Mouse (Mus musculus): ENCODE data around the gene Nrsn2. TPM values are rescaled to one million over a fixed set of nuclear protein-coding genes. Genes with fewer than 3 reads are reported as not detected.
A peak's percentile ranks its signal among the peaks of the same experiment; 100 is the strongest.
"Not testable (repeated sequence)": the region's sequence is repeated elsewhere in the genome, so short reads cannot be mapped to it uniquely, and the experiment has no call there.

The Nrsn2 gene
- total RNA-seq, 2 experiments from 2014 or later, result not detected

GRCm38 (mm10) chr2:152393225-152394017 lies 17.0 kb upstream of the Nrsn2 start:
- DNase-seq (ENCODE audit: low spot score), result no peak
- intact Hi-C loops (cut with DNase I), result loop anchor here (1.0 kb wide), 1 partner anchor 44 kb away; no protein-coding TSS in a partner anchor

- intact Hi-C loops (cut with DNase I), result loop anchor here (1.0 kb wide), 1 partner anchor 45 kb away; no protein-coding TSS in a partner anchor
- DNase-seq (ENCODE audit: low spot score), result no peak
Measured at GRCm38 (mm10) chr2:152392786-152393185, 16.3 kb upstream of the Nrsn2 start.

DNA sequence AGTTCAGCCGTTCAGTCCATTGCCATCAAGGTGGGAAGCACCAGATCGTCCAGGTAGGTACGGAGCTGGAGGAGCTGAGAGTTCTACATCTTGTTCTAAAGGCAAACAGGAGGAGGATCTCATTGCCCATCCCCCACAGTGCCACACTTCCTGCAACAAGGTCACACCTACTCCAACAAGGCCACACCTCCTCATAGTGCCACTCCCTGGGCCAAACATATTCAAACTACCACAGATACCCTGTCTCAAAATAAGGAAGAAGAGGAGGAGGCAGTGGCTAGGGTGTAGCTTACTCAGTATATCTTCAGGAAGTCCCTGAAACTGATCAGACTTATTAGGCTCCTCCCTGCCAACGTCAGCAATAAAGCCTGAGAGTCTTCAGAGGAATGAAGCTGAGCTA lies 7.8 kb upstream of the Nrsn2 start:
- no peak for DNase-seq (ENCODE audit: low spot score)
- intact Hi-C loops (cut with DNase I), result no loop called here

GRCm38 (mm10) chr2:152375652-152376344 lies 640 bp downstream of the Nrsn2 start:
- intact Hi-C loops (cut with DNase I), result no loop called here

GRCm38 (mm10) chr2:152373547-152373946 lies 2.9 kb downstream of the Nrsn2 start:
- no peak for DNase-seq (ENCODE audit: low spot score)

More at GRCm38 (mm10) chr2:152375652-152376344, 640 bp downstream of the Nrsn2 start:
- DNase-seq (ENCODE audit: low spot score), result no peak

GRCm38 (mm10) chr2:152372661-152373060 lies 3.8 kb downstream of the Nrsn2 start:
- intact Hi-C loops (cut with DNase I), result no loop called here
- DNase-seq (ENCODE audit: low spot score), result no peak

More at GRCm38 (mm10) chr2:152373547-152373946, 2.9 kb downstream of the Nrsn2 start:
- intact Hi-C loops (cut with DNase I), result no loop called here

DNA sequence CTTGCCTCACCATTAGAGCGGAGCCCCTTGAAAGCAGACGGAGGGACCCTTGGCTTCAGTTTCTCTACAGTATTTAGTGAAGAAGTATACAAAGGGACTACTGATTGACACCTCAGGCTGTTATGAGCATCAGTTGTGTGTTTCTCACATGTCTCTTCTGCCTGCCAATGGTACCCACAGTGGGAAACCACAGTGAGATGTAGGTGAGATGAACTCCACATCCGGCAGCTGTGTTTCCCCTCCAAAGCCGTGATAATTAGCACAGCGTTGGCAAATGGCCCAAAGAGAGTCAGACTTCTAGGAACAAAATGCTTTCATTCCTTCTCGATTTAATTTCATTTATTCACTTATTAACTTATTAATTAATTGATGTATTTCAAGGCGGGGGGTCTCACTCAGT lies 4.3 kb downstream of the Nrsn2 start:
- intact Hi-C loops (cut with DNase I), result no loop called here
- DNase-seq (ENCODE audit: low spot score), result no peak

DNA sequence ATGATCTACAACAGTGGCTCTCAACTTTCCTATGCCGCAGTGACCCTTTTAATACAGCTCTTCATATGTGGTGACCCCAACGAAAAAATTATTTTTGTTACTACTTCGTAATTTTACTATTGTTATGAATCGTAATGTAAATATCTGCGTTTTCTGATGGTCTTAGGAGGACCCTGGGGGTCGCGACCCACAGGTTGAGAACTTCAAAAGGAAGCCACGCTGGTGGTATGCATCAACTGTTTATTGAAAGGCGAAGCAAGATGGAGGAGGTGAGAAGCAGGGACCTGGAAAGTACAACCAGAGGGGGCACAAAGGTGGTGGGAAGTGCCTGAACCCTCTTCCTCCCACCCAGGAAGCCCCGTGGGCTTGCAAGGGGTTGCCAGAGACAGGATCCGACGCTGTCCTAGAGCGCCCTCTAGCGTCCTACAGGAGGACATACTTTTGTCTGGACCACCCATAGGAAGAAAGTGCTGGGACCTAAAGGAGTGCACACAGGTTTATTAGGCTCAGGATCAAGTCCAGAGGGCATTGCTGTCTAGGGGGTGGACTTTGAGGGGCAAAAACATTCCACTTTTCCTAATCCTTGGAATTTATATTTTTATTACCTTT lies 7.8 kb downstream of the Nrsn2 start:
- intact Hi-C loops (cut with DNase I), result loop anchor here (5.0 kb wide), 4 partner anchors 96 to 341 kb away; no protein-coding TSS in a partner anchor
- no peak for DNase-seq (ENCODE audit: low spot score)

GRCm38 (mm10) chr2:152367917-152368316 lies 8.5 kb downstream of the Nrsn2 start:
- intact Hi-C loops (cut with DNase I), result loop anchor here (5.0 kb wide), 4 partner anchors 96 to 341 kb away; no protein-coding TSS in a partner anchor
- no peak for DNase-seq (ENCODE audit: low spot score)

DNA sequence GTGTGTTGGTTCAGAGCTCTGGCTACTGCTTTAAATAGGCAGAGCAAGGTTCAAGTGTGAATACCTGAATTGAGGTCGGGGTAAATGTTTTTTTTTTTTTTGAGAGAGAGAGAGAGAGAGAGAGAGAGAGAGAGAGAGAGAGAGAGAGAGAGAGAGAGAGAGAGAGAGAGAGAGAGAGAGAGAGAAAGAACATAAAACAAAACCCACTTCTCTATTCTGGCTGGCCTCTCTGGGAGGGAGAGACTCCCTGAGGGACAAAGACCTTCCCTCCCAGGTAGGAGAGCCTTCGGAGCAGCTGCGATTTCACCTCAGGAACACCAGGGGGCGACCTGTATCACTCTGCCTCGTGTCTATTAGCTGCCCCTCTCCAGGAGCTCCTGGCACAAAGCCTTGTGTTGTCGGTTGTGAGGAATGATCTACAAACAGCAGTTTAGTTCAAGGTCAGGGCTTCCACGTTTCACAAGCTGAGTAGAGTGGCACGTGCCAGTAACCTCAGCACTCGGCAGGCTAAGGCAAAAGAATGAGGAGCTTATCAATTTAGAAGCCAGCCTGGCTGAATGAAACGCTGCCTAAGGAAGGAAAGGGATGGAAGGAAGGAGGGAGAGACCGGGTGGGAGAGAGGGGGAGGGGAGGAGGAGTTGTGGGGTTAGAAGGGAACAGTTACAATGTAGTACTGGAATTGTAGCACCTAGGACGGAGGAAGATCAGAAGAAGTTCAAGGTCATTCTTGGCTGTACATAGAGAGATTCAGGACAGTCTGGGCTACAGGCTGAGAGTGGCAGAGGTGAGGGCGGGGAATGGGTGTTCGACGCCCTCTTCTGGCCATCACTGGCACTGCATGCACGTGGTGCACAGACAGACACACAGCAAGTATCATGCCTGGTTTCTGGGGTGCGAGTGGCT lies 12.9 kb downstream of the Nrsn2 start:
- intact Hi-C loops (cut with DNase I), result no loop called here
- peak; percentile 56 for DNase-seq (ENCODE audit: low spot score)

DNA sequence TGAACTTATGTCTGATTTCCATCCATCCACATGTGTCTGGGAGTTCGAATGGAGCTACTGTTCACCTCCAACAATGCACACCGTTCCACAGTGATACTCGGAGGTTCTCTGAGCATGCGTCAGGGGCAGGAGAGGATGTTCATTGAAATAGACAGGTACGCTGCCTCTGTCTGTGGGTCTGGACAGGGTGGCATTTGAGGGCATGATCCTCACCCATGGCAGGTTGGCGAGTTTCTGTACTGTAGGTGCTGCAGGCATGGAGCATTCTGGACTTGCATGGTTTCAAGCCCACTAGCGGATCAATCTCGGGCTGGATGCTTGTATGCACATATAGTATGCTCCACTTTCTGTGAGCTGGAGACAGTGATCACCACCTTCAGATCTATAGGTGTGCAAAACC lies 15.2 kb downstream of the Nrsn2 start:
- no peak for DNase-seq (ENCODE audit: low spot score)
- intact Hi-C loops (cut with DNase I), result no loop called here

- intact Hi-C loops (cut with DNase I), result no loop called here
Measured at GRCm38 (mm10) chr2:152360271-152360775, 16.1 kb downstream of the Nrsn2 start.

GRCm38 (mm10) chr2:152359616-152360015 lies 16.8 kb downstream of the Nrsn2 start:
- DNase-seq (ENCODE audit: low spot score), result no peak
- intact Hi-C loops (cut with DNase I), result no loop called here

More at GRCm38 (mm10) chr2:152360271-152360775, 16.1 kb downstream of the Nrsn2 start:
- DNase-seq (ENCODE audit: low spot score), result peak; percentile 84

GRCm38 (mm10) chr2:152358977-152359376 lies 17.5 kb downstream of the Nrsn2 start:
- intact Hi-C loops (cut with DNase I); DNase-seq (ENCODE audit: low spot score): not testable (repeated sequence)

DNA sequence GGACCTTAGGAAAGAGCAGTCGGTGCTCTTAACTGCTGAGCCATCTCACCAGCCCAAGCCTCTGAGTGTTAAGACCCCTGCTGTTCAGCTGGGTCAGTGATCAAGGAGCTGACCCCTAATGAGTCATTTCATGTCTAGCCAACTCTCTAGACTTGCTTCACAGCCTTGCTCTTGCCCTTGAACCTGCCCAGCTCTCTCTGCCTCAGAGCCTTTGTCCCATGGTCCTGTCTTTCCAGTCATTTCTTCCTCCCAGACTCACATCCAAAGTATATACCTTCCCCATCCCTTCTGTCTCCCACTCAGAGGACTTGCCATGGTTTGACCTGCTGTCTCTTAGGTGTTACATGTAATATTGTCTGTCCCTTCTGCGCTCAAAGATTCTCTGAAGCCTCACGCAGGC lies 19.2 kb downstream of the Nrsn2 start:
- DNase-seq (ENCODE audit: low spot score), result no peak
- intact Hi-C loops (cut with DNase I), result no loop called here

DNA sequence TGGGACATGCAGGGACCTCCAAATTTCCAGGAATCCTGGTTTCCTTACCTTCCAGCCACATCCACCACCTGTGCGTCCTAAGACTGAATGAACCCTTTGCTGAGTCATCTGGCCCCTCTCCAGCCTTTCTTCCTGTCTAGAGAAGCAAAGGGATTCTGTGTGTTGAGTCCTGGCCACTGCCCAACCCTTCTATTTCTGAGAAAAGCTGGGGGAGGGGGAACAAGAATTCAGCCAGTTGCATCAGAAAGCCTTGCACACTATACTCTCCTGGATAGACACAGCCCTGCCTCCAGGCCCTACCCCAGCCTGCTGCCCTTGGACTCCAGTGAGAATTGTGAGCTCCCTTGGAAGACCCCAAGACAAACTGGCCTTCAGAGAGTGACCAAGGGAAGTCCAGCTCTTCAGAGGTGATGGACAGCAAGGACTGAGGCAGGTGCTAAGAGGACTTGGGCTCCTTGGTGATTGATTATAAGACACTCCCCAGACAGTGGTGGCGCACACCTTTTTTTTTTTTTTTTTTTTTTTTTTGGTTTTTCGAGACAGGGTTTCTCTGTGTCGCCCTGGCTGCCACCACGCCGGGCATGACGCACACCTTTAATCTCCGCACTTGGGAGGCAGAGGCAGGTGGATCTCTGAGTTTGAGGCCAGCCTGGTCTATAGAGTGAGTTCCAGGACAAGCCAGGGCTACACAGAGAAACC lies 26.4 kb downstream of the Nrsn2 start:
- intact Hi-C loops (cut with DNase I), result no loop called here

GRCm38 (mm10) chr2:152349205-152349604 lies 27.2 kb downstream of the Nrsn2 start:
- intact Hi-C loops (cut with DNase I), result no loop called here
- DNase-seq (ENCODE audit: low spot score), result no peak

More for the DNA sequence above, 26.4 kb downstream of the Nrsn2 start:
- no peak for DNase-seq (ENCODE audit: low spot score)

DNA sequence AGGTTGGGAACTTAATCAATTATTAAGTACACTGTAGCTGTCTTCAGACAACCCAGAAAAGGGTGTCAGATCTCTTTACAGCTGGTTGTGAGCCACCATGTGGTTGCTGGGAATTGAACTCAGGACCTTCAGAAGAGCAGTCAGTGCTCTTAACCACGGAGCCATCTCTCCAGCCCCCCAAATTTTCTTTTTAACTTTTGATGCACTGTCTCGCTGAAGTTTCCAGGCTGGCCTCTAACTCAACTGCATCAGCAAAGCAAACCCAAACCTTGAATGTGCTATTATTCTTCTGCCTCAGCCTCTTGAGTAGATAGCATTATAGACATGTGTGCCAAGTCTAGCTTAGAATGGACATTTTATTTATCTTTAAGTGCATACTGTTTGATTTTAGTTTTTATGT lies 28.7 kb downstream of the Nrsn2 start:
- DNase-seq (ENCODE audit: low spot score), result no peak
- intact Hi-C loops (cut with DNase I), result no loop called here
